Mouse (Mus musculus): ENCODE data around the gene Tmtc1.

The Tmtc1 gene

GRCm38 (mm10) chr6:148375015-148375414 is 69.2 kb downstream of the Tmtc1 start:
- DNase-seq (ENCODE audit: inconsistent age in 2 of 2, low spot score in 1 of 2): no peak

GRCm38 (mm10) chr6:148373444-148373843 is 70.7 kb downstream of the Tmtc1 start:
- DNase-seq (ENCODE audit: inconsistent age in 2 of 2, low spot score in 1 of 2): no peak

DNA sequence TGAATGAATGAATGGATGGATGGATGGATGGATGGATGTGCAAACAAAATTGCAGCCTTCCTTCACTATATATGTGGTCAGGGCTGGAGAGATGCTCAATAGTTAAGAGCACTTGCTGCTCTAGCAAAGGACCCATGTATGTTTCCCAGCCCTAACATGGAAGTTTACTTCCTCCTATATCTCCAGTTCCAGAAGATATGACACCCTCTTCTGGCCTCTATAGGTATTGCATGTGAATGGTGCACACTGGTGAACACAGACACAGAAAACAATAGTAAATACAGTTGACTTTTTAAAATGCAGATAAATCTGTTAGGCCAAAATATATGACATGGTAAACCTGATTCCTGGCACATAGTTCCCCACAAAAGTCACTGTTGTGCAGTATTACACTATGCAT is 73.0 kb downstream of the Tmtc1 start:
- peak in 1 of 2 experiments; percentile 56 for DNase-seq (ENCODE audit: inconsistent age in 2 of 2, low spot score in 1 of 2)

- DNase-seq (ENCODE audit: inconsistent age in 2 of 2, low spot score in 1 of 2): no peak
Observed at GRCm38 (mm10) chr6:148367094-148367539, 77.1 kb downstream of the Tmtc1 start.

DNA sequence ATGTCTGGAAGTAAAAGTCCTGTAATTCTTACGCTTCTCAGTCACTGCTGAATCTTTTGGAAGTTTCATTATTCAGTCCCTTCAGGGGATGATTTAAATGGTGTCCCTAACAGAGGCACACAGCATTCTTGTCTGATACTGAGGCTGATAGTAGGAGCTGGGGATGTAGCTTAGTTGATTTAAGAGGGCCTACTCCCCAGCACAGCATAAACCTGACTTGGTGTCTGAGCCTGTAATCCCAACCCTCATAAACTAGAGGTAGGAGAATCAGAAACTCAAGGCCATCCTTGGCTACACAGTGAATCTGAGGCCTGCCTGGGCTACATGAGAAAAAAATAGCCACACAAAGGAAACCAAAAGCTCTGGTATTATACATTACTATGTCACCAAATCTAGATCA is 77.6 kb downstream of the Tmtc1 start:
- no peak for DNase-seq (ENCODE audit: inconsistent age in 2 of 2, low spot score in 1 of 2)

- DNase-seq (ENCODE audit: inconsistent age in 2 of 2, low spot score in 1 of 2): peak in 1 of 2 experiments; percentile 34
Observed at GRCm38 (mm10) chr6:148363162-148363561, 81.0 kb downstream of the Tmtc1 start.

GRCm38 (mm10) chr6:148362475-148362874 is 81.7 kb downstream of the Tmtc1 start:
- peak in 1 of 2 experiments; percentile 31 for DNase-seq (ENCODE audit: inconsistent age in 2 of 2, low spot score in 1 of 2)

- no peak for DNase-seq (ENCODE audit: inconsistent age in 2 of 2, low spot score in 1 of 2)
Observed at GRCm38 (mm10) chr6:148359348-148359905, 84.8 kb downstream of the Tmtc1 start.

DNA sequence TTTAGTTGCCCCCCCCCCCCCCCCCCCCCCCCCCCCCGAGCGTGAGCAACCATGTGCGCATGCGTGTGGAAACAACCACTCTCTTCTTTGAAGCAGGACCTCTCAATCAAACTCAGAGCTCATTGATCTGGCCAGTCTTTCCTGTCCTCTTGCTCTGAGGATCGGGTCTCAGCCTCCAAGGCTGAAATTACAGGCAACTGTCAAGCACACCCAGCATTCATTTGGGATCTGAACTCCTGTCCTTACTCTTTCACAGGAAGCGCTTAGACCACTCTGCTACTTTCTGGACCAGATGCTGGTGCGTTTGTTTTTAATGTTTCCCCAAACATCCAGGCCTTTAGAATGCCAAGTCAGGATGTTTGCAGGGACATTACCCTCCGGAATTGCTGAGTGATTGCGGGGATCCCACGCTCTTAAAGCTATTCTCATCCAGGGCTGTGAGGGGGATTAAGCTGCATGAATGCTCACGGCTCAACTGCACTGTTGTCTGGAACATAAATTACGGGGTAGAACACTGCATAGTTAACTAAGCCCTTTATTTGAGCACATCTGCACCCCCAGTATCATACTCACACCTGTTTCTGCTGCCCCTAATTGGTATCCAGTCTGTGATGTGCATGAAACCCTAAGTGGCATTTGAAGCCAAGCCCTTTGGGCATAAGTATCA is 85.5 kb downstream of the Tmtc1 start:
- DNase-seq (ENCODE audit: inconsistent age in 2 of 2, low spot score in 1 of 2): no peak

DNA sequence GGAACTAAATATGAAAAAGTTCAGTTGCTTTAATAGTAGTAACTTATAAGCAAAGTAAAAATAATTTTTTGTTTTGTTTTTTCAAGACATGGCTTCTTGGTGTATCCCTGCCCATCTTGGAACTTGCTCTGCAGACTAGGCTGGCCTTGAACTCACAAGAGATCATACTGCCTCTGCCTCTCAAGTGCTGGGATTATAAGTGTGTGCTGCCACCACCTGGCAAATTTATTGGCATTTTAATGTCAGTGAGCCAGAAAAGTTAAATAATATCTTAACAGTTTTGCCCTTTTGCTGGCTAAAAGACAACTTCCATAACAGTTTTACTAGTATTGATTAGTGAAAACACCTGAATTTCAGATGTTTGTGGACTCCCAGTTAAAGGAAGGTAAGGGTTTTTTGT is 88.0 kb downstream of the Tmtc1 start:
- DNase-seq (ENCODE audit: inconsistent age in 2 of 2, low spot score in 1 of 2): peak in 1 of 2 experiments; percentile 41

DNA sequence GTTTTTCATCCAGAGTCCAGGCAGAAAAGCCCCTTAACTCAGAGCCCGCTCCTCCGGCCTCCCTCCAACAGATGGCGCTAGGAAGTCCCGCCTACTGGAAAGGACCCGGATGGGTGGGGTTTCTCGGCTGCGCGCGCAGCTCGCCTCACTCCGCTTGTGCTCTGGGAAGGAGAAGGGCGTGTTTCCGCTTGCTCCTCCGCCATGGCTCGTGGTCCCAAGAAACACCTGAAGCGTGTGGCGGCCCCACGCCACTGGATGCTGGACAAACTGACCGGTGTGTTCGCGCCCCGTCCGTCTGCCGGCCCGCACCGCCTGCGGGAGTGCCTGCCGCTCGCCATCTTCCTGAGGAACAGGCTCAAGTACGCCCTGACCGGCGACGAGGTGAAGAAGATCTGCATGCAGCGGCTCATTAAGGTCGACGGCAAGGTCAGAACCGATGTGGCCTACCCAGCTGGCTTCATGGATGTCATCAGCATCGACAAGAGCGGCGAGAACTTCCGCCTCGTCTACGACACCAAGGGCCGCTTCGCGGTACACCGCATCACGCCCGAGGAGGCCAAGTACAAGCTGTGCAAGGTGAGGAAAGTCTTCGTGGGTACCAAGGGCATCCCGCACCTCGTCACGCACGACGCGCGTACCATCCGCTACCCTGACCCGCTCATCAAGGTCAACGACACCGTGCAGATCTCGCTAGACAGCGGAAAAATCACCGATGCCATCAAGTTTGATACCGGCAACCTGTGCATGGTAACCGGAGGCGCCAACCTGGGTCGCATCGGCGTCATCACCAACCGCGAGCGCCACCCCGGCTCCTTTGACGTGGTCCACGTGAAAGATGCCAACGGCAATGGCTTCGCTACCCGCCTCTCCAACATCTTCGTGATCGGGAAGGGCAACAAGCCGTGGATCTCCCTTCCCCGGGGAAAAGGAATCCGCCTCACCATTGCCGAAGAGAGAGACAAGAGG is 89.4 kb downstream of the Tmtc1 start:
- peak; percentile 55 to 82 for DNase-seq (ENCODE audit: inconsistent age in 2 of 2, low spot score in 1 of 2)

DNA sequence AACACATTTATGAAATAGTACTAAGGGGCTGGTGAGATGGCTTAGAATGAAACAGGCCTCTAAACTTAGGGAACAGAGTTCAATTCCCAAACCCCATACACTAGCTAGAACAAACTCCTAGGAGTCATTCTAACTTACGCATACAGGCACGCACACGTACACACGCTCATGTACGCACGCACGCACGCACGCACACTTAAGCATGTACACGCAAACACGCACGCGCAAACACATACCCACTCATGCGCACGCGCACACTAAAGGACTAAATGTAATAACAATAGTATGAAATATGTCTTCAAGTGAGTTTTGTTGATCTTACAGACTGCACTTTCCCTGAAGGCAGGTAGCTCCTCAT is 90.1 kb downstream of the Tmtc1 start:
- no peak for DNase-seq (ENCODE audit: inconsistent age in 2 of 2, low spot score in 1 of 2)

DNA sequence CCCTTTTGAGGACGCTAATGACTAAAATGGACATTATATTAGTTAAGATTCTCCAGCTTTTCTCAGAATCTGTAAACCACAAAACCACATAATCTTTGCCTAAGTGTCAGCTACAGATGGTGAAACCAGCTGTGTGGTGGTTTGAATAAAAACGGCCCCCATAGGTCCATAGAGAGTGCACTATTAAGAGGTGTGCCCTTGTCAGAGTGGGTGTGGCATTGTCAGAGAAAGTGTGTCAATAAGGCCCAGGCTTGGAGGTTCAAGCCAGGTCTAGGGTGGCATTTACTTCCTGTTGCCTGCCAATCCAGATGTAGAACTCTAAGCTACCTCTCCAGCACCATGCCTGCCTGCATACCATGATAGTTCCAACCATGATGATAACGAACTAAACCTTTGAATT is 99.2 kb downstream of the Tmtc1 start:
- no peak for DNase-seq (ENCODE audit: inconsistent age in 2 of 2, low spot score in 1 of 2)

DNA sequence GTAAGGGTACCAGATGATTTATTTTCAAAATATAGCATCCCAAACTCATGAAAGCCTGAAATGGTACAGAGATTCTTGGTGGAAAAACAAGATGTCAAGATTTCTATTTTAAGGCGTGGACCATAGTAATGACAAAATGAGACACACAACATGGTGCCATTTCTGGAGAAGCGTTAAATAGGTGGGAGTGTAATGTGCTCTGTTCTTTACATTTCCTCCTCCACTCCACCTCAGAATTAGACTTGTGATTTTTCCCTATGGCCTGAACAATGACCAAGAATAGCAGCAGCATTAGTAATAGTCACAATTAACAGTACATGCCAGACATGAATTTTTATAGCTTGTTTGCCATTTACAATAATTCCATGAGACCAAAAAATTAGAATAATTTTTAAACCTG is 102.0 kb downstream of the Tmtc1 start:
- DNase-seq (ENCODE audit: inconsistent age in 2 of 2, low spot score in 1 of 2): no peak

GRCm38 (mm10) chr6:148341765-148342164 is 102.4 kb downstream of the Tmtc1 start:
- no peak for DNase-seq (ENCODE audit: inconsistent age in 2 of 2, low spot score in 1 of 2)

DNA sequence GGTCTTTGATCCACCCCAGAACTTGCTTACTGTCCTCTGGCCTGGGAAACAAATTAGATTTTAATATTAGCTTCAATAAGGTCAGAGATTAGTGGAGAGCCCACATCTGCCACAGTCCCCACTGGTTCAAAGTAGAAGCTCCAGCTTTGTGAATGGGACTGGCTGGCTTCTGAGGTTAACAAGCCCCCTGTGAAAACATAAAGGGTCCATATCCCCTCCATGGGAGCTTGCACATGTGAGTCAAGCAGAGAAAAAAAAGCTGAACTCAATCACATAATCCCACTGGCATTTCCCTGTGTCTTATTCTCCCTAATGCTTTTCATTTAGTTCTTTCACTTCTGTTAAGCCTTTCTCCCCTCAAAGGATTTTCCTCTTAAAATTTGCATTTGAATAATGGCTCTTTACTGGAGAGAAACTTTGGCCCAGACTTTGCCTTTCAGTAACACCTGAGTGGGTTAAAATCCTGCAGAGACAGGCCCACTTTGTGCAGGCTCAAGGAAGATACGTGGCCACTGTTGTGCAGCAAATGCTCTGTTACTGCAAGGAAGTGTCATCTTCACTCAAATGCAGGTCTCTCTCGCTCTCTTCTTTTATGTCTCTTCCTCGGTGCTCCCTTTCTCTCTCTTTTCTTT is 105.7 kb downstream of the Tmtc1 start:
- DNase-seq (ENCODE audit: inconsistent age in 2 of 2, low spot score in 1 of 2): no peak

GRCm38 (mm10) chr6:148336290-148336955 is 107.8 kb downstream of the Tmtc1 start:
- DNase-seq (ENCODE audit: inconsistent age in 2 of 2, low spot score in 1 of 2): no peak

DNA sequence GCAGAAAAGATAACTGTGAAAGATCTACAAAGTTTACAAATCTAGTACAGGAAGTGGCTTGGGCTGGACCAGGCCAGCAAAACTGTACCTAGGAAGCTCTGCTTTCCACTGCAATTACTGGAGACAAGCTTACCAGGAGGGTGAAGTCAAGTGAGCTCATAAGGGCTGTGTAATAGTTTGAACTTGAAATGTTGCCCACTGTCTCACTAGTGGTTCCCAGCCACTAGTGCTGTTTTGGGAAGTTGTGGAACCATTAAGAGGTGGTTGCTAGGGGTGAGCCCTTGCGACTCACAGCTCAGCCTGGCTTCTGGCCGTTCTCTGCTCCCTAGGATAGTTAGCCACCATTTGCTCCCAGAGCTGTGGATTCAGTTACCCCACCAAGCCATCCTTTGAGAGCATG is 112.3 kb downstream of the Tmtc1 start:
- no peak for DNase-seq (ENCODE audit: inconsistent age in 2 of 2, low spot score in 1 of 2)

- no peak for DNase-seq (ENCODE audit: inconsistent age in 2 of 2, low spot score in 1 of 2)
Observed at GRCm38 (mm10) chr6:148329976-148330375, 114.2 kb downstream of the Tmtc1 start.

DNA sequence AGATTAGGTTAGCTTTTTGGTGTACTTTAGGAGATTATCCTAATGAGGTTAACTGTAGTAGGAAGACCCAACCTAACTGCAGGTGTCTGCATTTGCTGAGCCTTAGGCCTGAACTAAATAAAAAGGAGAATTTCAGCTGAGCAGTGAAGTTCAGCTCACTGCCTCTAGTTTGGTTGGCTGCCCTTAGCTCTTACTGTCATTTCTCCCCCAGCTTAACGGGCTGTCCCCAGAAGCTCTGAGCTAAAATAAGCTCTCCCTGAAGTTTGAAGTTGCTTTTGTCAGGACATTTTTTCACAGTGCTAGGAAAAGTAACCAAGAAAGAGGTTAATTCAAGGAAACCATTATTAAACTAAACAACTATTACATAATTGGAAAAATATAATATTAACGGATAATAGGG is 115.3 kb downstream of the Tmtc1 start:
- no peak for DNase-seq (ENCODE audit: inconsistent age in 2 of 2, low spot score in 1 of 2)

DNA sequence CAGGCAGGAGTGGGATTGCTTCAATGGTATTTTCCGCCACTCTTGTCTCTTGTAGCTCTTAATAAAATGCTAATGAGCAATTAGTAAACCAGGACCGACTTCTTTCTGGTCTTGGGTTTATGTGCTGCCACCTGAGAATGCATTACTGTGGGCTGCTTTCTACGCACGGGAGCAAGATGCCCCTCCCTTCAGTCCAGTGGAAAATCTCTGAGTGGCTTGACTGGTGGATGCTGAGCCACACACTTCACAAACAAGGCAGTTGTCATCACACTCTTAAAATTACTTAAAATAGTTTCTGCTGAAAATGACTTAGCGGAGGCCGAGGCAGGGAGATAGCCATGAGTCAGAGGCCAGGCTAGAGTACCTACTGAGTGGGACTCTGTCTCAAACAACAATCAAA is 116.1 kb downstream of the Tmtc1 start:
- no peak for DNase-seq (ENCODE audit: inconsistent age in 2 of 2, low spot score in 1 of 2)
